Mouse (Mus musculus): ENCODE measurements around the gene Tmem140. TPM values are rescaled to one million over a fixed set of nuclear protein-coding genes. Genes with fewer than 3 reads are reported as not detected.

The Tmem140 gene
- polyA plus RNA-seq, 1 experiment from 2014 or later = 1.3 TPM

DNA sequence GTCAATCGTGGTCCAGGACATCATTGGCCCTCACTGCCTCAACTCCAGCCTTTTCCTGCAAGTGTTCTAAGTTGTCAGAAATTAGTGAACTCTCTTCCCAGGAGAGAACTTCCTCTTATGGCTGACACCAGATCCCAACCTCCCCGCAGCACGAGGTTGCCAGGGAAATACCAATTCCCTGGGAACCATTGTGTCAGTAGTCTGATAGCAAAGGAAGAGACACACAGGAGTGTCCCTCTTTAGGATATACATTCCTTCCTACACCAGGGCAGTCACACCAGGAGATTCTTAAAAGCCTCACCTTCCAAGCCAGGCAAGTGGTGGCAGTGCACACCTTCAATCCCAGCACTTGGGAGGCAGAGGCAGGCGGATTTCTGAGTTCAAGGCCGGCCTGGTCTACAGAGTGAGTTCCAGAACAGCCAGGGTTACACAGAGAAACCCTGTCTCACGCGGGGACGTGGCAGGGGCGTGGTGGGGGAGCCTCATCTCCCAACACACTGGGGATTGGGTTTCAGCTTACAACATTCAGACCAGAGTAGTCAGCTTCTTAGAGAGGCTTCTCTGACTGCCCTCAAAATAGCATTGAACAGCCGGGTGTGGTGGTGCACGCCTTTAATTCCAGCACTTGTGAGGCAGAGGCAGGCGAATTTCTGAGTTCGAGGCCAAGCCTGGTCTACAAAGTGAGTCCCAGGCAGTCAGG, 50.5 kb downstream of the Tmem140 start:
- Histone ChIP-seq H3K4me2 (ENCODE audit: low read length) (no peak overlapping the region), H3K4me1 (ENCODE audit: control insufficient read depth in 2 of 2, insufficient read depth in 2 of 2, low read length in 2 of 2) (peaks cover 4 to 12% of the 10 kb centered on the region in 2 experiments), H3K4me3 (ENCODE audit: control insufficient read depth in 1 of 2, insufficient read depth in 1 of 2, low read depth in 1 of 2, low read length in 2 of 2) (no peak overlapping the region), H3K27ac (replicated peaks in 1 of 2; ENCODE audit: control insufficient read depth in 1 of 2, insufficient read depth in 1 of 2, low read depth in 2 of 2, low read length in 2 of 2) (no peak overlapping the region), H3K27me3 (ENCODE audit: control insufficient read depth, insufficient read depth, low read length) (no peaks in the 10 kb centered on the region), H3K9ac (ENCODE audit: low read length) (no peak overlapping the region), H3K9me3 (ENCODE audit: control insufficient read depth, low read length) (no peaks in the 10 kb centered on the region), H3K36me3 (ENCODE audit: control insufficient read depth, insufficient read depth, low read length) (peaks cover 6% of the 10 kb centered on the region)
- 83% methylated on average over 13 of the region's 13 CpGs for WGBS
- ATAC-seq (ENCODE audit: insufficient number of reproducible peaks, insufficient read depth, low FRiP score, low read depth) = no peak

DNA sequence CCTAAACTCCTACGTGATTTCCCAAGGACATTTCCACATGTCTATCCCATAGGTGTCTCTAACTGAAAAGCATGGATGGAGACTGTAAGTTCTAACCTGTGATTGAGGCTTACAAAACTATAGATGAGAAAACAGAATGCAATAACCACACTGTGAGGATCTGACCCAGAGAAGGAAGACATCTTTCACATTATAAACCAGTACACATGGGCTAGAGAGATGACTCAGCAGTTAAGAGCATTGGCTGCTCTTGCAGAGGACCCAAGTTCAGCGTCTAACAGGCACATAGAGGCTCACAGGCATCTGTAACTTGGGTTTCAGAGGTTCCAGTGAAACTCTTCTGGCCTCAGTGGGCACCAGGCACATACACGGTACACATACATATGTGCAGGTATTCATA, 51.5 kb downstream of the Tmem140 start:
- H3K4me1 ChIP-seq (ENCODE audit: control insufficient read depth in 2 of 2, insufficient read depth in 2 of 2, low read length in 2 of 2) = peaks cover 4 to 9% of the 10 kb centered on the region in 2 experiments
- WGBS = 85% methylated on average over 3 of the region's 3 CpGs
- no peak overlapping the region for H3K9ac ChIP-seq (ENCODE audit: low read length)
- H3K27me3 ChIP-seq (ENCODE audit: control insufficient read depth, insufficient read depth, low read length) = no peaks in the 10 kb centered on the region
- H3K27ac ChIP-seq (replicated peaks in 1 of 2; ENCODE audit: control insufficient read depth in 1 of 2, insufficient read depth in 1 of 2, low read depth in 2 of 2, low read length in 2 of 2) = no peak overlapping the region
- H3K36me3 ChIP-seq (ENCODE audit: control insufficient read depth, insufficient read depth, low read length) = no peaks in the 10 kb centered on the region
- no peaks in the 10 kb centered on the region for H3K9me3 ChIP-seq (ENCODE audit: control insufficient read depth, low read length)
- ATAC-seq (ENCODE audit: insufficient number of reproducible peaks, insufficient read depth, low FRiP score, low read depth) = no peak
- no peak overlapping the region for H3K4me3 ChIP-seq (ENCODE audit: control insufficient read depth in 1 of 2, insufficient read depth in 1 of 2, low read depth in 1 of 2, low read length in 2 of 2)
- no peak overlapping the region for H3K4me2 ChIP-seq (ENCODE audit: low read length)

DNA sequence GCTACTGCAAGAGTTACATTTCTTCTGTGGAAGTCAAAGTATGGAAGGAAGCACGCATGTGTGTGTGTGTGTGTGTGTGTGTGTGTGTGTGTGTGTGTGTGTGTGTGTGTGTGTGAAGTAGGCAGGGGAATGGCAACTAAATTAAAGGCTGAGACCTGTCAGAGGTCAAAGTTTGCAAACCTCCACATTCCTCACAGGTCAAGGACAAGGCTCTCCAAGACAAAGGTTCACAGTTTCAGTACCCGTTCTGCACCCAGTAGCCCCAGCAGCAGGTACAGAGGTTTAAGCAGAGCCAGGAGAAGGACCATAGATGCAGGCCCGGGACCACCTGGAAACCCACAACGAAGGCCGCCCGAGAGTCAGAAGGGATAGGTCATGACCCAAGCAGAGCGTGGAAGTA, 56.2 kb downstream of the Tmem140 start:
- no peaks in the 10 kb centered on the region; a peak in 1 of 4 replicates for H3K4me1 ChIP-seq (ENCODE audit: control insufficient read depth in 2 of 2, insufficient read depth in 2 of 2, low read length in 2 of 2)
- H3K27me3 ChIP-seq (ENCODE audit: control insufficient read depth, insufficient read depth, low read length) = no peaks in the 10 kb centered on the region
- H3K9me3 ChIP-seq (ENCODE audit: control insufficient read depth, low read length) = no peaks in the 10 kb centered on the region
- WGBS = 90% methylated on average over 7 of the region's 7 CpGs
- no peaks in the 10 kb centered on the region for H3K36me3 ChIP-seq (ENCODE audit: control insufficient read depth, insufficient read depth, low read length)
- no peak overlapping the region for H3K4me2 ChIP-seq (ENCODE audit: low read length)
- H3K9ac ChIP-seq (ENCODE audit: low read length) = no peak overlapping the region
- H3K4me3 ChIP-seq (ENCODE audit: control insufficient read depth in 1 of 2, insufficient read depth in 1 of 2, low read depth in 1 of 2, low read length in 2 of 2) = no peak overlapping the region
- no peak for ATAC-seq (ENCODE audit: insufficient number of reproducible peaks, insufficient read depth, low FRiP score, low read depth)
- H3K27ac ChIP-seq (replicated peaks in 1 of 2; ENCODE audit: control insufficient read depth in 1 of 2, insufficient read depth in 1 of 2, low read depth in 2 of 2, low read length in 2 of 2) = no peak overlapping the region

GRCm38 (mm10) chr6:34919956-34920355, 57.0 kb downstream of the Tmem140 start, which contains the start of gene Stra8:
TSS of gene Stra8 (plus strand) at chr6:34920163.
- Histone ChIP-seq H3K4me1 (ENCODE audit: control insufficient read depth in 2 of 2, insufficient read depth in 2 of 2, low read length in 2 of 2) (no peaks in the 10 kb centered on the region; a peak in 1 of 4 replicates), H3K4me3 (ENCODE audit: control insufficient read depth in 1 of 2, insufficient read depth in 1 of 2, low read depth in 1 of 2, low read length in 2 of 2) (no peak within 1 kb of the TSS), H3K27me3 (ENCODE audit: control insufficient read depth, insufficient read depth, low read length) (no peaks in the 10 kb centered on the region), H3K4me2 (ENCODE audit: low read length) (no peak within 1 kb of the TSS), H3K27ac (replicated peaks in 1 of 2; ENCODE audit: control insufficient read depth in 1 of 2, insufficient read depth in 1 of 2, low read depth in 2 of 2, low read length in 2 of 2) (no peak within 1 kb of the TSS), H3K36me3 (ENCODE audit: control insufficient read depth, insufficient read depth, low read length) (no peaks in the 10 kb centered on the region), H3K9me3 (ENCODE audit: control insufficient read depth, low read length) (no peaks in the 10 kb centered on the region), H3K9ac (ENCODE audit: low read length) (no peak within 1 kb of the TSS)
- no peak for ATAC-seq (ENCODE audit: insufficient number of reproducible peaks, insufficient read depth, low FRiP score, low read depth)
- 45% methylated on average over 10 of the region's 10 CpGs for WGBS

DNA sequence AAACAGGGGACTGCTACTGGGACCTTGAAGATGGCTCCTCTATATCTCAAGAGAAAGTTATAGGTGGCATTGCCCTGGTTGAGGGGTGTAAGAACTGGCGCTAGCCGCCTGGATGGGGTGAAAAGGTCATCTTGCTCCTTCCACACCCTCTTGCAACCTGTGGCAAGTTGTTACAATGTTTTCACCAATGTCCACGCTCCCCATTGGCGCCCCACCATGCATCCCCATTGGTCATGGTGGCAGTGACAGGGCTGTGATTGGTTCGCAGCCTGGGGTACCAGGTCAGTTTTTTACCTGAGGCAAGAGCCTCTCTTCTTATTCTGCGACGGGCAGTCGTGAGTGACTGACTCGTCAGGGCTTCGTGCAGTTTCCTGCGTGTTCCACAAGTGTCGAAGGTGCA, 57.7 kb downstream of the Tmem140 start:
- Histone ChIP-seq H3K4me3 (ENCODE audit: control insufficient read depth in 1 of 2, insufficient read depth in 1 of 2, low read depth in 1 of 2, low read length in 2 of 2) (no peak overlapping the region), H3K9me3 (ENCODE audit: control insufficient read depth, low read length) (no peaks in the 10 kb centered on the region), H3K9ac (ENCODE audit: low read length) (no peak overlapping the region), H3K4me1 (ENCODE audit: control insufficient read depth in 2 of 2, insufficient read depth in 2 of 2, low read length in 2 of 2) (no peaks in the 10 kb centered on the region; a peak in 1 of 4 replicates), H3K27me3 (ENCODE audit: control insufficient read depth, insufficient read depth, low read length) (no peaks in the 10 kb centered on the region), H3K27ac (replicated peaks in 1 of 2; ENCODE audit: control insufficient read depth in 1 of 2, insufficient read depth in 1 of 2, low read depth in 2 of 2, low read length in 2 of 2) (no peak overlapping the region), H3K4me2 (ENCODE audit: low read length) (no peak overlapping the region), H3K36me3 (ENCODE audit: control insufficient read depth, insufficient read depth, low read length) (no peaks in the 10 kb centered on the region)
- no peak for ATAC-seq (ENCODE audit: insufficient number of reproducible peaks, insufficient read depth, low FRiP score, low read depth)
- 92% methylated on average over 12 of the region's 12 CpGs for WGBS

DNA sequence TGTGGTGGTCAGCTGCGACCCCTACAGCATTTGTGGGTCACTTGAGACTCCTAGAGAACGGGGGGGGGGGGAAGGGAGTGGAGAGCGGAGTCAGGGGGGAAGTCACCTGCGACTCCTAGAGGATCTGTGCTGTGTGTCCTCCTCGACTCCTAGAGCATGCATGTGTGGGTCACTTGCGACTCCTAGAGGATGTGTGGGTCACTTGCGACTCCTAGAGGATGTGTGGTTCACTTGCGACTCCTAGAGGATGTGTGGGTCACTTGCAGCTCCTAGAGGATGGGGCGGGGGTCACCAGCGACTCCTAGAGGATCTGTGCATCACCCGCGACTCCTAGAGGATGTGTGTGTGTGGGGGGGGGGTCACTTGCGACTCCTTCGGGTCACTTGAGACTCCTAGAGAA, 59.0 kb downstream of the Tmem140 start:
- no peak overlapping the region for H3K9ac ChIP-seq (ENCODE audit: low read length)
- H3K4me1 ChIP-seq (ENCODE audit: control insufficient read depth in 2 of 2, insufficient read depth in 2 of 2, low read length in 2 of 2) = no peaks in the 10 kb centered on the region; a peak in 1 of 4 replicates
- H3K9me3 ChIP-seq (ENCODE audit: control insufficient read depth, low read length) = no peaks in the 10 kb centered on the region
- no peak overlapping the region for H3K4me2 ChIP-seq (ENCODE audit: low read length)
- no peaks in the 10 kb centered on the region for H3K27me3 ChIP-seq (ENCODE audit: control insufficient read depth, insufficient read depth, low read length)
- 43% methylated on average over 14 of the region's 14 CpGs for WGBS
- no peak overlapping the region for H3K27ac ChIP-seq (replicated peaks in 1 of 2; ENCODE audit: control insufficient read depth in 1 of 2, insufficient read depth in 1 of 2, low read depth in 2 of 2, low read length in 2 of 2)
- no peaks in the 10 kb centered on the region for H3K36me3 ChIP-seq (ENCODE audit: control insufficient read depth, insufficient read depth, low read length)
- no peak overlapping the region for H3K4me3 ChIP-seq (ENCODE audit: control insufficient read depth in 1 of 2, insufficient read depth in 1 of 2, low read depth in 1 of 2, low read length in 2 of 2)
- 0 out of 2 replicates have a peak, but pooled peaks have one; percentile 35 for ATAC-seq (ENCODE audit: insufficient number of reproducible peaks, insufficient read depth, low FRiP score, low read depth)

Other genes starting within 250 kb of the Tmem140 start
- 6.0 and 6.6 TPM in 2 replicates for gene Agbl3, start 82.7 kb upstream of the Tmem140 start, polyA plus RNA-seq (2014; fragmentation: Nextera tagmentation; extraction: Ambion mirVana)
- 5.8 and 6.3 TPM in 2 replicates for gene Cyren, start 14.9 kb downstream of the Tmem140 start, polyA plus RNA-seq (2014; fragmentation: Nextera tagmentation; extraction: Ambion mirVana)
- gene Wdr91, start 47.7 kb downstream of the Tmem140 start, polyA plus RNA-seq (2014; fragmentation: Nextera tagmentation; extraction: Ambion mirVana) = 9.7 and 10.4 TPM in 2 replicates
- not detected in 2 replicates for gene Stra8, start 57.0 kb downstream of the Tmem140 start, polyA plus RNA-seq (2014; fragmentation: Nextera tagmentation; extraction: Ambion mirVana)
- 0.28 and 0.34 TPM in 2 replicates for gene Slc23a4, start 125.3 kb downstream of the Tmem140 start, polyA plus RNA-seq (2014; fragmentation: Nextera tagmentation; extraction: Ambion mirVana)